Mouse (Mus musculus) kidney, postnatal 0 days (tissue): ENCODE measurements around the gene Snx12. TPM values are rescaled to one million over a fixed set of nuclear protein-coding genes. Genes with fewer than 3 reads are reported as not detected.
A peak's percentile ranks its signal among the peaks of the same experiment; 100 is the strongest.

ENCODE experiments used
- ATAC-seq: fragments of 200-750 bp; cut with Nextera tagmentation; replicated peaks from 2 replicates; pipeline ENCODE4 v1.8.0; 2017; ENCODE audit warnings: low read depth, moderate number of reproducible peaks, moderate TSS enrichment, moderate library complexity; ENCODE audit not compliant: low FRiP score
- DNase-seq: peaks from one replicate; pipeline ENCODE4 v3.0.0-alpha.2; 2016; ENCODE audit warnings: low spot score
- H3K27ac ChIP-seq: fragments of 300-500 bp; sonication (generic); 2 replicates; pipeline ENCODE4 v1.5.1; 2014; ENCODE audit warnings: mild to moderate bottlenecking
- H3K27me3 ChIP-seq: fragments of 300-500 bp; sonication (generic); 2 replicates; pipeline ENCODE4 v1.6.1; 2014; ENCODE audit warnings: low read length, mixed read lengths; ENCODE audit not compliant: insufficient read depth
- H3K36me3 ChIP-seq: fragments of 300-500 bp; sonication (generic); 2 replicates; pipeline ENCODE4 v1.6.1; 2014; ENCODE audit warnings: low read length, mixed read lengths; ENCODE audit not compliant: insufficient read depth
- H3K4me1 ChIP-seq: fragments of 300-500 bp; sonication (generic); replicated peaks from 2 replicates; pipeline ENCODE4 v1.6.1; 2014; ENCODE audit warnings: antibody characterized with exemption, low read length, mixed read lengths; ENCODE audit not compliant: insufficient read depth
- H3K4me2 ChIP-seq: fragments of 300-500 bp; sonication (generic); 2 replicates; pipeline ENCODE4 v1.6.1; 2014; ENCODE audit warnings: mild to moderate bottlenecking, low read length, moderate library complexity, mixed read lengths
- H3K4me3 ChIP-seq: fragments of 300-500 bp; sonication (generic); replicated peaks from 2 replicates; pipeline ENCODE4 v1.5.1; 2014; ENCODE audit warnings: low read depth, low read length
- H3K9ac ChIP-seq: fragments of 300-500 bp; sonication (generic); 2 replicates; pipeline ENCODE4 v1.6.1; 2014; ENCODE audit warnings: low read depth, low read length
- H3K9me3 ChIP-seq: fragments of 300-500 bp; sonication (generic); replicated peaks from 2 replicates; pipeline ENCODE4 v1.6.1; 2016; ENCODE audit warnings: low read length, inconsistent platforms, mixed read lengths
- CTCF ChIP-seq: IDR thresholded peaks from 2 replicates; pipeline ENCODE4 v1.5.1; 2016; ENCODE audit warnings: antibody characterized with exemption, low read depth, mild to moderate bottlenecking, moderate library complexity
- WGBS: fragments of 180-500 bp; shearing (Covaris S2); extraction: QIAGEN DNeasy Blood & Tissue Kit; methylation state at CpG from one replicate; pipeline ENCODE4 v1.1.7; 2014; 5-methylcytosine and 5-hydroxymethylcytosine counted together
- polyA plus RNA-seq: library from polyadenylated mRNA; unstranded; fragments of >200 nt; fragmentation: Nextera tagmentation; extraction: Ambion mirVana; gene quantifications from 2 replicates; pipeline ENCODE4 v1.2.1, GENCODE M21; 2015

Gene Snx12
- polyA plus RNA-seq, result 46.7 and 48.8 TPM in 2 replicates

DNA sequence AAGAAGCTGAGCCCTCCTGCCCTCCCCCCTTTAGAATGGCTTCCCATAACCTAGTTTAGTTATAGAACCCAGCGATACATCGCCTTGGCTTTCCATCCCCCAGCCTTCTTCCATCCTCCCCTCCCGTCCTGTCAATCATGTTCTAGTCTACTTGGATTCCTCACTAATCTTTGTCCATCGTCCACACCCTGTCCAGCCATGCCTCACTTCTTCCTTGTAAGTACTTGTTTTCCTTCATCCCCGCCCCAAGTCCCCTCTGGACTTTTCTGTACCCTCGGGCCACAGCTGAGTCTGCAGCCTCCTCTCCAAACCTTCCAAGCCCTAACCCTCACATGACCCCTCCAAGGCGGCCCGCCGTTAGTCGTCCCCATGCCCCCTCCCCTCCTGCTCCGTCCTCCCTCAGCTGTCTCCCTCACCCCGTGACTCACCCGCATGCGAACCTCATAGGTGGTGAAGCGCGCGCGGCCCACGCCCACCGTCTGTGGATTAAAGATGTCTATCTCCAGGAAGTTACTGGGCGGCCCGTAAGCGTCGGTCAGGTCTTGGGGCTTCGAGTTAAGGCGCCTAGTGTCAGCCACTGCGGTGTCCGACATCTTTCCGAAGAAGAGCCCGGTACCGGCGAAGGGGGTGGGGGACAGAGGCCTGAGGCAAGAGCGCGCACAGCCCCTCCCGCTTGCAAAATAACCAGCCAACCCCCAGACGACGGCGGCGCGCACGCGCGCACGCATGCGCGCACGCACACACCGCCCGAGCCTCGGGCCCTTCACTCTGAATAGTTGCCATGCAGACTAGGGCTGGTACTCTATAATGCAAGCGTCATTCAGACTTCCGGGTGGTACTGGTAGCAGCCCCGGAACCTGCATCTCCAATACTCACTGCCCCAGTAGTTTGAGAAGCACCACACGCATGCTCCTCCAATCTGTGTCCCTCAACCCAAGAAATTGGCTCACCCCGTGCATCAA, at the start of gene Snx12:
TSS of gene Snx12 (minus strand) at position 730 of the 962 bp plus-strand sequence.
- Histone ChIP-seq H3K4me3 (peak within 1 kb of the TSS; percentile 52), H3K4me2 (peak within 1 kb of the TSS; percentile 56), H3K27ac (peak within 1 kb of the TSS; percentile 47), H3K36me3 (no peaks in the 10 kb centered on the region), H3K9ac (peak within 1 kb of the TSS; percentile 53), H3K9me3 (no peaks in the 10 kb centered on the region), H3K4me1 (no peaks in the 10 kb centered on the region), H3K27me3 (no peaks in the 10 kb centered on the region)
- TF ChIP-seq CTCF, result no peak
- DNase-seq (peak; percentile 90), ATAC-seq (peak; percentile 97)
- WGBS, result 31% methylated on average over 55 of the region's 55 CpGs

- no peak within 1 kb of the TSS for H3K9ac ChIP-seq
- H3K4me2 ChIP-seq, result peak within 1 kb of the TSS; percentile 18
- 42% methylated on average over 3 of the region's 3 CpGs for WGBS
Observed at GRCm38 (mm10) chrX:101268755-101269124, 46.4 kb upstream of the Snx12 start, which contains the start of gene Gm20489. Gm20489 (minus strand) TSS chrX:101269023.

DNA sequence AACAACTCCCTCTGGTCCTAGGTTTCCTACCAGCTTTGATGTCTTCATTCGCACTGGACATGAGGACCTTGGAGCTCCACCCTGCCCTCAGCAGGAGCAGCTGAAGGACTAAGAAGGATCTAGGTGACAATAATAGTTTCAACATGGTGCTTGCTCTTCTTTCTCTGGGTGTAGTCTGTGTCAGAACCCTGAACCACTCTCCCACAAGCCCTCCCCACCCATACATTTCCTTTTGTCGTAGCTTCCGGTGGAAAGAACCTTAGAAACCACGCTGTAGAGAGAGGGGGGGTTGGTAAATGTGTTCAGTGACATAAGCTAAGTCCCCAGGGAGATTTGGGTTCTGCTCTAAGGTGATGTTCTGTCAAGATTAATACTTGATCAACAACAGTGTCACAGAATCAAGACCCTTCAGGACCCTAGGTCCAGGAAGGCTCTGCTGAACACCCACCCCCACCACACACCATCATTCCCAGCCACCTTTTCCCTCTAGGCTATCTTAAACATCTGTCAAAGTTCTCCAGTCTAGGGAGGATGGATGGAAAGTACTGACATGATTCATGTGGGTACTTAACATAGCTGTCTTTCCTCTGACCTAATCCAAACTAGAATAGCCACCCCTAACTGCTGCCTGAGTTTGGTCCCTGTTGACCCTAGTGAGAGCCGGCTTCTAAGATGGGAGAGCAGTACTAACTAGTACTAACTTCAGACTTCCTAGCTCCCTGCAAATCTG, 45.8 kb upstream of the Snx12 start, which contains the start of gene Il2rg:
TSS of gene Il2rg (minus strand) at position 231 of the 730 bp plus-strand sequence.
- H3K9me3 ChIP-seq, result no peaks in the 10 kb centered on the region
- no peak for ATAC-seq
- DNase-seq, result peak; percentile 16
- H3K4me2 ChIP-seq, result peak within 1 kb of the TSS; percentile 18
- WGBS, result 64% methylated on average over 5 of the region's 5 CpGs
- no peak within 1 kb of the TSS for H3K9ac ChIP-seq
- no peaks in the 10 kb centered on the region for H3K36me3 ChIP-seq
- no peaks in the 10 kb centered on the region for H3K27me3 ChIP-seq
- 0 out of 2 replicates have a peak, but pooled peaks cover 2% of the 10 kb centered on the region for H3K4me1 ChIP-seq
- TF ChIP-seq CTCF, result no peak
- H3K4me3 ChIP-seq, result no peak within 1 kb of the TSS
- no peak within 1 kb of the TSS for H3K27ac ChIP-seq

More at GRCm38 (mm10) chrX:101268755-101269124, 46.4 kb upstream of the Snx12 start, which contains the start of gene Gm20489:
- Histone ChIP-seq H3K36me3 (no peaks in the 10 kb centered on the region), H3K9me3 (no peaks in the 10 kb centered on the region), H3K27me3 (no peaks in the 10 kb centered on the region), H3K4me1 (0 out of 2 replicates have a peak, but pooled peaks cover 2% of the 10 kb centered on the region), H3K27ac (no peak within 1 kb of the TSS), H3K4me3 (no peak within 1 kb of the TSS)
- DNase-seq (no peak), ATAC-seq (no peak)
- TF ChIP-seq CTCF, result no peak

- Histone ChIP-seq H3K4me2 (no peak overlapping the region), H3K4me3 (no peak overlapping the region), H3K9ac (no peak overlapping the region), H3K9me3 (no peaks in the 10 kb centered on the region), H3K27ac (no peak overlapping the region), H3K36me3 (no peaks in the 10 kb centered on the region), H3K4me1 (0 out of 2 replicates have a peak, but pooled peaks cover 2% of the 10 kb centered on the region), H3K27me3 (no peaks in the 10 kb centered on the region)
- ATAC-seq (no peak), DNase-seq (no peak)
- no peak for TF ChIP-seq CTCF
- WGBS, result 91% methylated on average over 6 of the region's 6 CpGs
Observed at GRCm38 (mm10) chrX:101266631-101267030, 44.3 kb upstream of the Snx12 start.

DNA sequence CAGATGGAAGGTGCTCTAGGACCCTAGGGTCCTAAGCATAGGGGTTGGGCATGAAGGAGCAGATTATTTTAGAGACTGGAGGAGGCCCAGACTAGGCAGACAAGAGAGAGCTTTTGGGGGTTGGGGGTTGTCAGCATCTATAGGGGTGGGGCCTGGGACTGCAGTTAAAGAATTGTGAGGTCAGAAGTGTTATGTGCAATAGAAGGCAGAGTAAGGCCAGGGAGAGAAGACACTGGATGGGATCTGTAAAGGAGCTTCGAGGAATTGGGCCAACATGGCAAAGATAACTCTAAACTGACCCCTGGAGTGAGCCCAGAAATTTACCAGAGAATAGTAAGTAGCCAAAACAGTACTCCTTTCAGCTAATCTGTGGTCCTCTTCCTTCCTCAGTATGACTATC, 41.5 kb upstream of the Snx12 start, which contains the start of gene Gm614:
TSS of gene Gm614 (minus strand) at position 101 of the 400 bp plus-strand sequence.
- WGBS, result 62% methylated on average over 1 of the region's 1 CpGs
- H3K27me3 ChIP-seq, result no peaks in the 10 kb centered on the region
- DNase-seq, result no peak
- H3K27ac ChIP-seq, result no peak within 1 kb of the TSS
- H3K9me3 ChIP-seq, result no peaks in the 10 kb centered on the region
- no peak within 1 kb of the TSS for H3K4me3 ChIP-seq
- H3K36me3 ChIP-seq, result no peaks in the 10 kb centered on the region
- no peak for TF ChIP-seq CTCF
- ATAC-seq, result no peak
- H3K4me2 ChIP-seq, result no peak within 1 kb of the TSS
- no peak within 1 kb of the TSS for H3K9ac ChIP-seq
- H3K4me1 ChIP-seq, result 0 out of 2 replicates have a peak, but pooled peaks cover 9% of the 10 kb centered on the region
